Mouse (Mus musculus) stomach, postnatal 0 days (tissue): Measurements from ENCODE around the gene Hemk1. TPM values are rescaled to one million over a fixed set of nuclear protein-coding genes. Genes with fewer than 3 reads are reported as not detected.

Experiments used
- ATAC-seq: fragments of 200-750 bp; cut with Nextera tagmentation; 2 replicates; pipeline ENCODE4 v1.8.0; 2017; ENCODE audit not compliant: low FRiP score, low TSS enrichment
- DNase-seq: peaks from one replicate; pipeline ENCODE4 v3.0.0-alpha.2; 2016; ENCODE audit warnings: low spot score
- H3K27ac ChIP-seq: fragments of 300-500 bp; sonication (generic); replicated peaks from 2 replicates; pipeline ENCODE4 v1.5.1; 2014; ENCODE audit warnings: mild to moderate bottlenecking, control low read depth
- H3K27me3 ChIP-seq: fragments of 300-500 bp; sonication (generic); 2 replicates; pipeline ENCODE4 v1.6.1; 2014; ENCODE audit warnings: low read length; ENCODE audit not compliant: control insufficient read depth, insufficient read depth
- H3K36me3 ChIP-seq: fragments of 300-500 bp; sonication (generic); 2 replicates; pipeline ENCODE4 v1.6.1; 2014; ENCODE audit warnings: low read length, mixed read lengths; ENCODE audit not compliant: control insufficient read depth, insufficient read depth
- H3K4me1 ChIP-seq: fragments of 300-500 bp; sonication (generic); replicated peaks from 2 replicates; pipeline ENCODE4 v1.6.1; 2014; ENCODE audit warnings: antibody characterized with exemption; ENCODE audit not compliant: control insufficient read depth, insufficient read depth
- H3K4me2 ChIP-seq: fragments of 300-500 bp; sonication (generic); replicated peaks from 2 replicates; pipeline ENCODE4 v1.6.1; 2014; ENCODE audit warnings: low read depth, mild to moderate bottlenecking, control low read depth, moderate library complexity
- H3K4me3 ChIP-seq: fragments of 300-500 bp; sonication (generic); 2 replicates; pipeline ENCODE4 v1.5.1; 2014; ENCODE audit warnings: low read depth, low read length, control low read depth
- H3K9ac ChIP-seq: fragments of 300-500 bp; sonication (generic); 2 replicates; pipeline ENCODE4 v1.6.1; 2014; ENCODE audit warnings: mild to moderate bottlenecking, low read length, control low read depth, mixed read lengths
- H3K9me3 ChIP-seq: fragments of 300-500 bp; sonication (generic); 2 replicates; pipeline ENCODE4 v1.6.1; 2016; ENCODE audit warnings: low read length; ENCODE audit not compliant: control insufficient read depth
- CTCF ChIP-seq: IDR thresholded peaks from 2 replicates; pipeline ENCODE4 v1.5.1; 2016; ENCODE audit warnings: antibody characterized with exemption, low read depth, mild to moderate bottlenecking, moderate library complexity
- EP300 ChIP-seq: optimal IDR thresholded peaks from 2 replicates; pipeline ENCODE3; 2016; ENCODE audit warnings: antibody characterized with exemption
- WGBS: fragments of 180-500 bp; shearing (Covaris S2); extraction: QIAGEN DNeasy Blood & Tissue Kit; methylation state at CpG from one replicate; pipeline ENCODE4 v1.1.7; 2014; 5-methylcytosine and 5-hydroxymethylcytosine counted together
- polyA plus RNA-seq: library from polyadenylated mRNA; unstranded; fragments of >200 nt; fragmentation: Nextera tagmentation; extraction: Ambion mirVana; gene quantifications from 2 replicates; pipeline ENCODE4 v1.2.1, GENCODE M21; 2015

Hemk1 gene
- polyA plus RNA-seq, 1 experiment from 2014 or later = 6.7 TPM

DNA sequence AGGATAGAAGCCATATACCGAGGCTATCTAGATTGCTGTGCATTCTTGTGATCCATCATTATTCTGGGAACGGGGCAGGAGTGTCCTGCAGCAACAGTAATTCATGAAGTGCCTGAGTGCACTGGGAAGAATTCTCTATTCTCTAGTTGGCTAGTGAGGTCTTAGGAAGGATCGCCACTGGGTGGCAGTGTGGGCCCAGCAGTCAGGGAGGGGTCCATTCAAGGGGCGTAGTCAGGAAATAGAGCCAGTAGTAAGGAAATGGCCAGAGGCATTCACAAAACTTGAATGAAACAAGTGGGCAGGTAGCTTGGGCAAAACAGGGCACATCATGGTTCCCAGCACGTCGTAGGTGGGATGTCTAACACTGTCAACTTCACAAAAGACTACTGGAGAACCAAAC is 43.9 kb downstream of the Hemk1 start:
- ATAC-seq = no peak
- no peak overlapping the region for H3K4me3 ChIP-seq
- peaks cover 8% of the 10 kb centered on the region; the same call in 1 of the 2 replicates for H3K4me1 ChIP-seq
- no peaks in the 10 kb centered on the region for H3K9me3 ChIP-seq
- H3K27me3 ChIP-seq = no peaks in the 10 kb centered on the region
- H3K27ac ChIP-seq = no peak overlapping the region
- TF ChIP-seq EP300 (no peak), CTCF (peak; percentile 98)
- 2% methylated on average over 6 of the region's 6 CpGs for WGBS
- no peaks in the 10 kb centered on the region for H3K36me3 ChIP-seq
- no peak overlapping the region for H3K4me2 ChIP-seq
- peak; percentile 89 for DNase-seq
- no peak overlapping the region for H3K9ac ChIP-seq

DNA sequence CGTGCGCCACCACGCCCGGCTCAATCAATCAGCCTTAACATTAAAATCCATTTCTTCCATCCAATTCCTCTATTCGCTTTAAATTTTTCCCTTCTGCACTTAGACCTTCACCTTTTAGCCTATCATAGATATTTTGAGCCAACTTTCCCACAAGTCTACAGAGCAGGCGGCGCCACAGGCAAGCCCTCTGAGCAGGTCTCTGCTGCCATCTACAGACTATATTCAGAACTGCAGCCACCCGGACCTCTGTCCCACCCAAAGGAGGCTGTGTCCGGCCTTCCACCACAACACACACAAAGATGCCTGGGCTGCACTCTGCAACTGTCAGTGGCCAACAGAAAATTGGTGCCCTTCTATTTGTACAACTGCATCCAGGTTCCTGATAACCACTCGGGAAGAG is 47.3 kb downstream of the Hemk1 start:
- H3K4me3 ChIP-seq = no peak overlapping the region
- H3K9me3 ChIP-seq = no peaks in the 10 kb centered on the region
- H3K9ac ChIP-seq = no peak overlapping the region
- no peak for TF ChIP-seq EP300
- TF ChIP-seq CTCF = peak; percentile 97
- DNase-seq = peak; percentile 84
- peak; percentile 27; the same call in 1 of the 2 replicates for ATAC-seq
- H3K4me2 ChIP-seq = no peak overlapping the region
- 29% methylated on average over 10 of the region's 10 CpGs for WGBS
- H3K36me3 ChIP-seq = no peaks in the 10 kb centered on the region
- H3K27ac ChIP-seq = no peak overlapping the region
- no peaks in the 10 kb centered on the region for H3K27me3 ChIP-seq
- peaks cover 5% of the 10 kb centered on the region; the same call in 1 of the 2 replicates for H3K4me1 ChIP-seq

- DNase-seq (peak; percentile 96), ATAC-seq (peak; percentile 90)
- H3K27ac ChIP-seq = peak within 1 kb of the TSS; percentile 87
- TF ChIP-seq EP300 (peak; percentile 42), CTCF (peak; percentile 58)
- H3K4me2 ChIP-seq = peak within 1 kb of the TSS; percentile 72
- H3K36me3 ChIP-seq = no peaks in the 10 kb centered on the region
- WGBS = 3% methylated on average over 47 of the region's 49 CpGs
- H3K4me1 ChIP-seq = no peaks in the 10 kb centered on the region
- peak within 1 kb of the TSS; percentile 51 for H3K9ac ChIP-seq
- no peaks in the 10 kb centered on the region for H3K27me3 ChIP-seq
- H3K4me3 ChIP-seq = peak within 1 kb of the TSS; percentile 43
- no peaks in the 10 kb centered on the region for H3K9me3 ChIP-seq
Measured at GRCm38 (mm10) chr9:107289211-107290076, 48.7 kb downstream of the Hemk1 start, which contains the start of gene Mapkapk3. TSS of gene Mapkapk3 (minus strand) at chr9:107289877.

GRCm38 (mm10) chr9:107288711-107289110 is 49.4 kb downstream of the Hemk1 start:
- WGBS = 31% methylated on average over 8 of the region's 8 CpGs
- Histone ChIP-seq H3K9ac (peak overlapping the region; percentile 51), H3K36me3 (no peaks in the 10 kb centered on the region), H3K9me3 (no peaks in the 10 kb centered on the region), H3K4me3 (peak overlapping the region; percentile 43), H3K4me2 (peak overlapping the region; percentile 72), H3K27ac (peak overlapping the region; percentile 87), H3K27me3 (no peaks in the 10 kb centered on the region), H3K4me1 (no peaks in the 10 kb centered on the region)
- DNase-seq = peak; percentile 80
- TF ChIP-seq CTCF (no peak), EP300 (no peak)
- ATAC-seq = peak; percentile 84

GRCm38 (mm10) chr9:107288105-107288650 is 50.0 kb downstream of the Hemk1 start:
- H3K9ac ChIP-seq = peak overlapping the region; percentile 35; the same call in 1 of the 2 replicates
- H3K4me3 ChIP-seq = peak overlapping the region; percentile 12; the same call in 1 of the 2 replicates
- 79% methylated on average over 14 of the region's 14 CpGs for WGBS
- H3K4me1 ChIP-seq = no peaks in the 10 kb centered on the region
- no peaks in the 10 kb centered on the region for H3K27me3 ChIP-seq
- H3K27ac ChIP-seq = peak overlapping the region; percentile 63
- peak overlapping the region; percentile 72 for H3K4me2 ChIP-seq
- H3K9me3 ChIP-seq = no peaks in the 10 kb centered on the region
- ATAC-seq (no peak), DNase-seq (no peak)
- H3K36me3 ChIP-seq = no peaks in the 10 kb centered on the region
- TF ChIP-seq CTCF = no peak

GRCm38 (mm10) chr9:107287294-107287693 is 50.9 kb downstream of the Hemk1 start:
- H3K4me2 ChIP-seq = peak overlapping the region; percentile 72
- no peak overlapping the region for H3K4me3 ChIP-seq
- no peak overlapping the region for H3K9ac ChIP-seq
- 61% methylated on average over 2 of the region's 2 CpGs for WGBS
- no peaks in the 10 kb centered on the region for H3K27me3 ChIP-seq
- H3K4me1 ChIP-seq = no peaks in the 10 kb centered on the region
- no peaks in the 10 kb centered on the region for H3K9me3 ChIP-seq
- no peak for DNase-seq
- ATAC-seq = no peak
- peak overlapping the region; percentile 63; the same call in 1 of the 2 replicates for H3K27ac ChIP-seq
- TF ChIP-seq CTCF = no peak
- no peak for TF ChIP-seq EP300
- H3K36me3 ChIP-seq = no peaks in the 10 kb centered on the region
